Mouse (Mus musculus): ENCODE data around the gene Use1. TPM values are rescaled to one million over a fixed set of nuclear protein-coding genes. Genes with fewer than 3 reads are reported as not detected.
A peak's percentile ranks its signal among the peaks of the same experiment; 100 is the strongest.

Gene Use1
- polyA plus RNA-seq, 1 experiment from 2014 or later = 100 TPM

GRCm38 (mm10) chr8:71379008-71379407, 12.4 kb downstream of the Use1 start:
- H3K27ac ChIP-seq = no peak overlapping the region
- peaks cover 58% of the 10 kb centered on the region for H3K4me1 ChIP-seq (replicated peaks)
- peak overlapping the region; percentile 84 for H3K4me3 ChIP-seq (replicated peaks)
- peak overlapping the region; percentile 40; the same call in 1 of the 2 replicates for H3K9ac ChIP-seq (replicated peaks)
- no peak for ATAC-seq (ENCODE audit: insufficient number of reproducible peaks, insufficient read depth, low FRiP score, low TSS enrichment, low read depth)
- H3K4me2 ChIP-seq = peak overlapping the region; percentile 98
- H3K36me3 ChIP-seq = peaks cover 30% of the 10 kb centered on the region
- WGBS = 70% methylated on average over 4 of the region's 4 CpGs
- H3K27me3 ChIP-seq = peaks cover 11% of the 10 kb centered on the region; the same call in 1 of the 2 replicates
- no peaks in the 10 kb centered on the region for H3K9me3 ChIP-seq

GRCm38 (mm10) chr8:71379512-71380075, 12.9 kb downstream of the Use1 start:
- H3K27me3 ChIP-seq = peaks cover 11% of the 10 kb centered on the region; the same call in 1 of the 2 replicates
- H3K36me3 ChIP-seq = peaks cover 24% of the 10 kb centered on the region
- H3K9me3 ChIP-seq = no peaks in the 10 kb centered on the region; the same call in 1 of the 2 replicates
- H3K4me1 ChIP-seq (replicated peaks) = peaks cover 58% of the 10 kb centered on the region
- H3K4me3 ChIP-seq (replicated peaks) = peak overlapping the region; percentile 84
- H3K27ac ChIP-seq = no peak overlapping the region
- peak overlapping the region; percentile 84 for H3K9ac ChIP-seq (replicated peaks)
- ATAC-seq (ENCODE audit: insufficient number of reproducible peaks, insufficient read depth, low FRiP score, low TSS enrichment, low read depth) = no peak
- peak overlapping the region; percentile 98 for H3K4me2 ChIP-seq
- WGBS = 30% methylated on average over 3 of the region's 3 CpGs

DNA sequence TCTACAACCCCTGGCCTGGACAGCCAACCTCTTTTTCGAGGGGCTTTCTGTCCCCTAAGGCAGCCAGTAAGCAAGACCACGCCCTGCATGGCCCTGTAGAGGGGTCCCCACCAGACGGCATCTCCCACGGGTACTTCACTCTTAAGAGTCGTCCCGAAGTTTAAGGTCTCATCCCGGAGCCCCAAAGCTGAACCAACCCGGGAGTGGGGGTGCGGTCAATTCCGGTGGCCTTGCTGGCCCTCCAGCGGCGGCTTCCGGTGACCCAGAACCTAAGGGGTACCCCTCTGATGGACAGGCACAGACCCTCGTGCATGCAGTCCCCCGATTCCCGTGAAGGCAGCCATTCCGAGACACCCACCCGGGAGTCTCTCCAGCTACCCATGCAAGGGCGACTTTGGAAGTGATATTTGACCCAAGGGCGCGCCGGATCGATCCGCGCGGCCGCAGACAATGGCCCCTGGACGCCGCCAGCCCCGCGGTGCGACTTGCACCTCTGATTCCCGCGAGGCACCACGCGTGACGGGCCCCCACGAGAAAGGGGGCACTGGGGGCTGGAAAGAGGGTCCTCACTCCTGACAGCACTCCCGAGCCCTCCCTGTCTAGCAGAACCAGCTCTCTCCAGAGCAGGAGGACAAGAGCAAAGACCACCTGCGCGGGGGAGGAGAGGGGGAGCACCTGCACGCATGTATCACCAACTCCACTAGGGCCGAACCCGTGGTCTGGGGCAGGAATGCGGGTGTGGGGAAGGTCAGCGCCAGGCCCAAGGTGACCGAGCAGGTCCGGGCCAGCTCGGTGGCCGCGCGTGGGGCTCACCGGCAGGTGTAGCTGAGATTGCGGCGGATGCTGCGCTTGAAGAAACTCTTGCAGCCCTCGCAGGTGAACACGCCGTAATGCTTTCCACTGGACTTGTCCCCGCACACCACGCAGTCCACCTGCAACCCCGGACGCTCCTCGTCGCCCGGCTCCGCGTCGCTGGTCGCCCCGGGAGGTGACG, 13.8 kb downstream of the Use1 start:
- ATAC-seq (ENCODE audit: insufficient number of reproducible peaks, insufficient read depth, low FRiP score, low TSS enrichment, low read depth) = no peak
- Histone ChIP-seq H3K27ac (peak overlapping the region; percentile 91; the same call in 1 of the 2 replicates), H3K4me3 (replicated peaks) (peak overlapping the region; percentile 84), H3K27me3 (peaks cover 11% of the 10 kb centered on the region; the same call in 1 of the 2 replicates), H3K4me1 (replicated peaks) (peaks cover 55% of the 10 kb centered on the region), H3K9ac (replicated peaks) (peak overlapping the region; percentile 84), H3K4me2 (peak overlapping the region; percentile 98), H3K9me3 (no peaks in the 10 kb centered on the region; the same call in 1 of the 2 replicates), H3K36me3 (peaks cover 18% of the 10 kb centered on the region)
- 2% methylated on average over 72 of the region's 72 CpGs for WGBS

GRCm38 (mm10) chr8:71381421-71381970, 14.8 kb downstream of the Use1 start, which contains the start of gene Nr2f6:
Gene Nr2f6, minus strand, starts transcription at chr8:71381960.
- Histone ChIP-seq H3K36me3 (peaks cover 18% of the 10 kb centered on the region), H3K4me1 (replicated peaks) (peaks cover 45% of the 10 kb centered on the region), H3K9ac (replicated peaks) (peak within 1 kb of the TSS; percentile 84), H3K4me3 (replicated peaks) (peak within 1 kb of the TSS; percentile 84), H3K4me2 (peak within 1 kb of the TSS; percentile 98), H3K27ac (peak within 1 kb of the TSS; percentile 93), H3K27me3 (peaks cover 11% of the 10 kb centered on the region; the same call in 1 of the 2 replicates), H3K9me3 (no peaks in the 10 kb centered on the region; the same call in 1 of the 2 replicates)
- under 1% methylated on average over 78 of the region's 89 CpGs for WGBS
- peak; percentile 52 for ATAC-seq (ENCODE audit: insufficient number of reproducible peaks, insufficient read depth, low FRiP score, low TSS enrichment, low read depth)

- Histone ChIP-seq H3K27ac (peak overlapping the region; percentile 93), H3K4me3 (replicated peaks) (peak overlapping the region; percentile 84), H3K9me3 (no peaks in the 10 kb centered on the region; the same call in 1 of the 2 replicates), H3K4me2 (peak overlapping the region; percentile 98), H3K27me3 (peaks cover 6% of the 10 kb centered on the region; the same call in 1 of the 2 replicates), H3K4me1 (replicated peaks) (peaks cover 38% of the 10 kb centered on the region), H3K9ac (replicated peaks) (peak overlapping the region; percentile 84), H3K36me3 (peaks cover 16% of the 10 kb centered on the region)
- 2% methylated on average over 60 of the region's 80 CpGs for WGBS
- ATAC-seq (ENCODE audit: insufficient number of reproducible peaks, insufficient read depth, low FRiP score, low TSS enrichment, low read depth) = peak; percentile 81
Observed at GRCm38 (mm10) chr8:71381971-71382961, 15.6 kb downstream of the Use1 start.

DNA sequence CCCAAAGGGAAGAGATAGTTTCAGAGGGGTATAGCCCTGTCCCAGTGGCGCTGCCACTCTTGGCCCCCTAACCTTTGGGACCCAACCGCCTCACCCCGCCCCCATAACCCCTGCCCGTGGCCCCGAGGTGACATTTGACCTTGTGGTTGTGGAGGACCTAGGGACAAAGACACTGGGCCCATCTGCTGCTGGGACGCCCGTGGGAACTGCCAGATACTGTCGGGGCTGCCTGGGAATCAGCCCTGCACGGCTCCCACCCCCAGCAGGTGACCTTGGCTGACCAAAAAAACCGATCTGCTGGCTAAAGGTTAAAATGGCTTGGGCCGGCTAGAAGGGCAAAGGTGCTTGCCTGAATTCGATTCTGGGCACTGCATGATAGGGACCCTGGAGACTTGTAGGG, 16.7 kb downstream of the Use1 start:
- H3K9me3 ChIP-seq = no peaks in the 10 kb centered on the region; the same call in 1 of the 2 replicates
- 30% methylated on average over 12 of the region's 12 CpGs for WGBS
- no peak for ATAC-seq (ENCODE audit: insufficient number of reproducible peaks, insufficient read depth, low FRiP score, low TSS enrichment, low read depth)
- no peaks in the 10 kb centered on the region; the same call in 1 of the 2 replicates for H3K27me3 ChIP-seq
- no peak overlapping the region for H3K4me2 ChIP-seq
- peak overlapping the region; percentile 93 for H3K27ac ChIP-seq
- H3K9ac ChIP-seq (replicated peaks) = peak overlapping the region; percentile 31; the same call in 1 of the 2 replicates
- no peak overlapping the region for H3K4me3 ChIP-seq (replicated peaks)
- 0 out of 2 replicates have a peak, but pooled peaks cover 5% of the 10 kb centered on the region for H3K36me3 ChIP-seq
- H3K4me1 ChIP-seq (replicated peaks) = peaks cover 38% of the 10 kb centered on the region

GRCm38 (mm10) chr8:71383860-71384259, 17.2 kb downstream of the Use1 start:
- Histone ChIP-seq H3K4me2 (no peak overlapping the region), H3K9me3 (no peaks in the 10 kb centered on the region; the same call in 1 of the 2 replicates), H3K27ac (no peak overlapping the region), H3K27me3 (no peaks in the 10 kb centered on the region; the same call in 1 of the 2 replicates), H3K4me1 (replicated peaks) (peaks cover 36% of the 10 kb centered on the region), H3K36me3 (0 out of 2 replicates have a peak, but pooled peaks cover under 1% of the 10 kb centered on the region), H3K9ac (replicated peaks) (0 out of 2 replicates have a peak overlapping the region, but pooled peaks have one; percentile 31), H3K4me3 (replicated peaks) (no peak overlapping the region)
- WGBS = 59% methylated on average over 3 of the region's 3 CpGs
- ATAC-seq (ENCODE audit: insufficient number of reproducible peaks, insufficient read depth, low FRiP score, low TSS enrichment, low read depth) = no peak

GRCm38 (mm10) chr8:71385212-71385835, 18.7 kb downstream of the Use1 start:
- H3K27me3 ChIP-seq = no peaks in the 10 kb centered on the region; the same call in 1 of the 2 replicates
- H3K27ac ChIP-seq = 0 out of 2 replicates have a peak overlapping the region, but pooled peaks have one; percentile 35
- WGBS = 73% methylated on average over 12 of the region's 12 CpGs
- no peak overlapping the region for H3K9ac ChIP-seq (replicated peaks)
- no peaks in the 10 kb centered on the region for H3K36me3 ChIP-seq
- no peak overlapping the region for H3K4me3 ChIP-seq (replicated peaks)
- no peaks in the 10 kb centered on the region; the same call in 1 of the 2 replicates for H3K9me3 ChIP-seq
- H3K4me1 ChIP-seq (replicated peaks) = peaks cover 21% of the 10 kb centered on the region
- ATAC-seq (ENCODE audit: insufficient number of reproducible peaks, insufficient read depth, low FRiP score, low TSS enrichment, low read depth) = no peak
- H3K4me2 ChIP-seq = no peak overlapping the region

- Histone ChIP-seq H3K4me1 (replicated peaks) (peaks cover 7% of the 10 kb centered on the region), H3K9me3 (no peaks in the 10 kb centered on the region; the same call in 1 of the 2 replicates), H3K27me3 (no peaks in the 10 kb centered on the region), H3K4me2 (no peak overlapping the region), H3K36me3 (no peaks in the 10 kb centered on the region), H3K27ac (no peak overlapping the region), H3K9ac (replicated peaks) (no peak overlapping the region), H3K4me3 (replicated peaks) (no peak overlapping the region)
- 78% methylated on average over 1 of the region's 1 CpGs for WGBS
- ATAC-seq (ENCODE audit: insufficient number of reproducible peaks, insufficient read depth, low FRiP score, low TSS enrichment, low read depth) = no peak
Observed at GRCm38 (mm10) chr8:71388267-71388666, 21.6 kb downstream of the Use1 start.
